Mouse (Mus musculus) G1E (cell line): ENCODE measurements around the gene Smyd2. TPM values are rescaled to one million over a fixed set of nuclear protein-coding genes. Genes with fewer than 3 reads are reported as not detected.

Experiments used
- ATAC-seq: 2 replicates; pipeline ENCODE4 v1.8.0; 2016; ENCODE audit warnings: mild to moderate bottlenecking; ENCODE audit not compliant: insufficient number of reproducible peaks, poor library complexity, low FRiP score, severe bottlenecking; ENCODE audit errors: extremely low read depth
- DNase-seq: peaks from one replicate; pipeline ENCODE4 v3.0.0; 2012; ENCODE audit warnings: low spot score
- H3K27me3 ChIP-seq: 2 replicates; pipeline ENCODE4 v1.6.1; 2012; ENCODE audit warnings: mild to moderate bottlenecking, low read length, inconsistent platforms; ENCODE audit not compliant: insufficient read depth
- H3K36me3 ChIP-seq: replicated peaks from 2 replicates; pipeline ENCODE3; 2012; ENCODE audit warnings: mild to moderate bottlenecking, inconsistent platforms
- H3K4me1 ChIP-seq: 2 replicates; pipeline ENCODE4 v1.6.1; 2012; ENCODE audit warnings: low read depth, low read length, inconsistent platforms, mixed read lengths; ENCODE audit not compliant: insufficient read depth
- H3K4me3 ChIP-seq: 2 replicates; pipeline ENCODE4 v1.5.1; 2012; ENCODE audit warnings: low read depth, mild to moderate bottlenecking, inconsistent platforms, low read length, moderate library complexity, mixed read lengths
- H3K9me3 ChIP-seq: replicated peaks from 2 replicates; pipeline ENCODE4 v1.6.1; 2012; ENCODE audit warnings: inconsistent platforms
- CTCF ChIP-seq: IDR thresholded peaks from 2 replicates; pipeline ENCODE4 v1.5.1; 2012; ENCODE audit warnings: low read depth, low read length, inconsistent platforms, mixed read lengths
- GATA1 ChIP-seq: IDR thresholded peaks from 2 replicates; pipeline ENCODE4 v1.6.1; 2012; ENCODE audit warnings: borderline replicate concordance, low read length, inconsistent platforms, mixed read lengths
- GATA2 ChIP-seq: IDR thresholded peaks from 2 replicates; pipeline ENCODE4 v1.6.1; 2012; ENCODE audit warnings: low read depth, low read length, inconsistent platforms, borderline replicate concordance
- POLR2AphosphoS5 ChIP-seq: IDR thresholded peaks from 2 replicates; pipeline ENCODE4 v1.6.1; 2012; ENCODE audit warnings: low read depth, low read length, inconsistent platforms; ENCODE audit not compliant: insufficient replicate concordance
- TAL1 ChIP-seq: conservative IDR thresholded peaks from 2 replicates; pipeline ENCODE4 v1.6.1; 2012; ENCODE audit warnings: low read depth, low read length, inconsistent platforms, mixed read lengths
- polyA plus RNA-seq: library from polyadenylated mRNA; stranded (reverse); fragments of >175 nt; gene quantifications from 2 replicates; pipeline ENCODE4 v1.2.3, GENCODE M21; 2012
- total RNA-seq, 2 experiments: library from RNA; stranded (forward) in 1 of 2; stranded (reverse) in 1 of 2; fragments of 200-1000 nt in 1 of 2; fragments of >200 nt in 1 of 2; fragmentation: Nextera tagmentation in 1 of 2; gene quantifications; 2 replicates each; pipeline ENCODE4 v1.2.3; 2014 to 2017

The Smyd2 gene
- total and polyA plus RNA-seq, 3 experiments = not detected

GRCm38 (mm10) chr1:189932190-189932589, 10.0 kb upstream of the Smyd2 start:
- Histone ChIP-seq H3K4me3 (no peak overlapping the region), H3K36me3 (no peaks in the 10 kb centered on the region), H3K27me3 (no peaks in the 10 kb centered on the region), H3K9me3 (peaks cover 55% of the 10 kb centered on the region), H3K4me1 (no peaks in the 10 kb centered on the region)
- no peak for DNase-seq
- TF ChIP-seq CTCF (no peak), GATA1 (no peak), TAL1 (no peak), POLR2AphosphoS5 (no peak)
- no peak for ATAC-seq

GRCm38 (mm10) chr1:189929896-189930295, 7.7 kb upstream of the Smyd2 start:
- Histone ChIP-seq H3K4me3 (no peak overlapping the region), H3K9me3 (peaks cover 58% of the 10 kb centered on the region), H3K27me3 (no peaks in the 10 kb centered on the region), H3K36me3 (no peaks in the 10 kb centered on the region), H3K4me1 (no peaks in the 10 kb centered on the region)
- DNase-seq = no peak
- TF ChIP-seq GATA2 (no peak), GATA1 (no peak)
- ATAC-seq = no peak

- Histone ChIP-seq H3K4me3 (no peak overlapping the region), H3K9me3 (peaks cover 66% of the 10 kb centered on the region), H3K36me3 (no peaks in the 10 kb centered on the region), H3K27me3 (no peaks in the 10 kb centered on the region), H3K4me1 (no peaks in the 10 kb centered on the region)
- ATAC-seq (no peak), DNase-seq (no peak)
- TF ChIP-seq POLR2AphosphoS5 = no peak
- TF ChIP-seq CTCF = no peak
These were observed 5.5 kb upstream of the Smyd2 start for GRCm38 (mm10) chr1:189927644-189928043.

- Histone ChIP-seq H3K36me3 (no peaks in the 10 kb centered on the region), H3K27me3 (no peaks in the 10 kb centered on the region), H3K4me3 (no peak overlapping the region), H3K9me3 (peaks cover 74% of the 10 kb centered on the region), H3K4me1 (no peaks in the 10 kb centered on the region)
- TF ChIP-seq TAL1 (no peak), GATA2 (no peak), GATA1 (no peak), CTCF (no peak)
- no peak for ATAC-seq
- no peak for DNase-seq
These were observed 4.1 kb upstream of the Smyd2 start for GRCm38 (mm10) chr1:189926279-189926678.

GRCm38 (mm10) chr1:189923871-189924568, 1.9 kb upstream of the Smyd2 start:
- no peak overlapping the region for H3K4me3 ChIP-seq
- DNase-seq (no peak), ATAC-seq (no peak)
- H3K9me3 ChIP-seq = peaks cover 78% of the 10 kb centered on the region
- TF ChIP-seq GATA2 (no peak), POLR2AphosphoS5 (no peak), CTCF (no peak), GATA1 (no peak), TAL1 (no peak)
- no peaks in the 10 kb centered on the region for H3K27me3 ChIP-seq
- H3K4me1 ChIP-seq = no peaks in the 10 kb centered on the region
- H3K36me3 ChIP-seq = no peaks in the 10 kb centered on the region

- no peak overlapping the region for H3K4me3 ChIP-seq
These were observed 994 bp upstream of the Smyd2 start for GRCm38 (mm10) chr1:189923157-189923556.

GRCm38 (mm10) chr1:189922721-189923120, 558 bp upstream of the Smyd2 start:
- Histone ChIP-seq H3K36me3 (no peaks in the 10 kb centered on the region), H3K27me3 (no peaks in the 10 kb centered on the region), H3K9me3 (peaks cover 79% of the 10 kb centered on the region), H3K4me1 (no peaks in the 10 kb centered on the region), H3K4me3 (no peak overlapping the region)
- no peak for DNase-seq
- no peak for ATAC-seq
- no peak for TF ChIP-seq POLR2AphosphoS5
- no peak for TF ChIP-seq GATA2
- no peak for TF ChIP-seq GATA1
- no peak for TF ChIP-seq CTCF
- TF ChIP-seq TAL1 = no peak

More at GRCm38 (mm10) chr1:189923157-189923556, 994 bp upstream of the Smyd2 start:
- no peaks in the 10 kb centered on the region for H3K36me3 ChIP-seq
- ATAC-seq = no peak
- H3K9me3 ChIP-seq = peaks cover 80% of the 10 kb centered on the region
- TF ChIP-seq TAL1 (no peak), GATA1 (no peak), CTCF (no peak), GATA2 (no peak), POLR2AphosphoS5 (no peak)
- no peaks in the 10 kb centered on the region for H3K27me3 ChIP-seq
- no peaks in the 10 kb centered on the region for H3K4me1 ChIP-seq
- no peak for DNase-seq
